Mouse (Mus musculus) stomach, embryonic 15.5 days (tissue): ENCODE data around the gene Tex19.2. TPM values are rescaled to one million over a fixed set of nuclear protein-coding genes. Genes with fewer than 3 reads are reported as not detected.

Experiments used
- ATAC-seq: fragments of 200-750 bp; cut with Nextera tagmentation; 2 replicates; pipeline ENCODE4 v1.8.0; 2017; ENCODE audit warnings: low read depth, moderate number of reproducible peaks, moderate TSS enrichment; ENCODE audit not compliant: insufficient read depth, low FRiP score
- H3K27ac ChIP-seq: fragments of 300-500 bp; sonication (generic); 2 replicates; pipeline ENCODE4 v1.5.1; 2015; ENCODE audit warnings: mild to moderate bottlenecking, inconsistent platforms
- H3K27me3 ChIP-seq: fragments of 300-500 bp; sonication (generic); replicated peaks from 2 replicates; pipeline ENCODE4 v1.6.1; 2015; ENCODE audit warnings: inconsistent platforms
- H3K36me3 ChIP-seq: fragments of 300-500 bp; sonication (generic); 2 replicates; pipeline ENCODE4 v1.6.1; 2015; ENCODE audit warnings: inconsistent platforms
- H3K4me1 ChIP-seq: fragments of 300-500 bp; sonication (generic); 2 replicates; pipeline ENCODE4 v1.6.1; 2015; ENCODE audit warnings: inconsistent platforms
- H3K4me2 ChIP-seq: fragments of 300-500 bp; sonication (generic); 2 replicates; pipeline ENCODE4 v1.6.1; 2015; ENCODE audit warnings: mild to moderate bottlenecking, inconsistent platforms
- H3K4me3 ChIP-seq: fragments of 300-500 bp; sonication (generic); replicated peaks from 2 replicates; pipeline ENCODE4 v1.5.1; 2015; ENCODE audit warnings: inconsistent platforms
- H3K9ac ChIP-seq: fragments of 300-500 bp; sonication (generic); 2 replicates; pipeline ENCODE4 v1.6.1; 2015; ENCODE audit warnings: inconsistent platforms
- H3K9me3 ChIP-seq: fragments of 300-500 bp; sonication (generic); 2 replicates; pipeline ENCODE4 v1.6.1; 2016; ENCODE audit warnings: inconsistent platforms
- WGBS: fragments of 180-500 bp; shearing (Covaris S2); methylation state at CpG from one replicate; pipeline ENCODE4 v1.1.7; 2015; 5-methylcytosine and 5-hydroxymethylcytosine counted together
- polyA plus RNA-seq: library from polyadenylated mRNA; unstranded; fragments of >200 nt; fragmentation: Nextera tagmentation; extraction: Ambion mirVana; gene quantifications from 2 replicates; pipeline ENCODE4 v1.2.1, GENCODE M21; 2015

The Tex19.2 gene
- polyA plus RNA-seq: not detected in 2 replicates

DNA sequence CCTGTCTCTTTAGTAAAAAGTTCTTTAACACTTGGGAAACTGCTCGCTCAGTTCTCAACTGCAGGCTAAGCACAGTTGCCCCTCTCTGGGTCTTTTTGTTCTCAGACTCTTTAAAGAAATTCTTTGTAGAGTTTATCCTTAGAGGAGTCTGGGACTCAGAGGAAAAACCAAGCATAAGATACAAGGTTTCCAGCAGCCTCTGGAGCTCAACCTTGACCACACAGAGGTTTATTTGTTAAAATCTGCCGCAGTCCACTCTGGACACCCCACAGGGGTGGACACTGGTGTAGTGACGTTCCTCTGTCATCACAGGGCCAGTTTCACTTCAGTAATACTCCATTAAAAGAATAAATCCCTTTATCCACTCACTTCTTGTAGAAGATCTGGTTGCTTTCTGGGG lies at the start of gene Tex19.2:
Gene Tex19.2, minus strand, starts transcription at position 101 of the 400 bp plus-strand sequence.
- ATAC-seq: no peak
- Histone ChIP-seq H3K9ac (no peak within 1 kb of the TSS), H3K9me3 (no peaks in the 10 kb centered on the region), H3K4me1 (no peaks in the 10 kb centered on the region; the same call in 1 of the 2 replicates), H3K27me3 (no peaks in the 10 kb centered on the region), H3K36me3 (no peaks in the 10 kb centered on the region), H3K4me2 (no peak within 1 kb of the TSS), H3K27ac (no peak within 1 kb of the TSS), H3K4me3 (no peak within 1 kb of the TSS)
- 82% methylated on average over 3 of the region's 3 CpGs for WGBS

DNA sequence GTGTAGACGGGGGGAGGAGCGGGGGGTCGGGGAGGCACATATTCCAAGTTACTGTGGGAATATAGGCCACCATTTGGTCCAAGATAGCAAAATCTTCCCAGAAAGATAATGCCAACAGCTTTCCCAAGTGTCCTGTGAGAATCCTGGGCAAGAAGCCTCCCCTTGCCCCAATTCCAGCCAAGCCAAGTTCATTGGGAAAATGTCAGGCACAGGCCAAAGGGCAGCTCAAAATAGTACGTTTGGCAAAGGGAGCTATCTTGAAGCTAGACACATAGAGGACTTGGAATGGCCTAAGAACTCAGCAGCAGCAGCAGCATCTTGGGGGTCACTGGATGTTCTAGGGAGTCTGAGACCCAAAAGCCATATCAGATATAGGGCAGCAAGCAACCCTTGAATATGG lies 45.3 kb upstream of the Tex19.2 start:
- Histone ChIP-seq H3K4me3 (no peak overlapping the region), H3K9ac (no peak overlapping the region), H3K27ac (no peak overlapping the region), H3K4me1 (no peaks in the 10 kb centered on the region), H3K4me2 (no peak overlapping the region), H3K9me3 (no peaks in the 10 kb centered on the region), H3K36me3 (no peaks in the 10 kb centered on the region), H3K27me3 (0 out of 2 replicates have a peak, but pooled peaks cover 3% of the 10 kb centered on the region)
- ATAC-seq: no peak
- 85% methylated on average over 4 of the region's 4 CpGs for WGBS

DNA sequence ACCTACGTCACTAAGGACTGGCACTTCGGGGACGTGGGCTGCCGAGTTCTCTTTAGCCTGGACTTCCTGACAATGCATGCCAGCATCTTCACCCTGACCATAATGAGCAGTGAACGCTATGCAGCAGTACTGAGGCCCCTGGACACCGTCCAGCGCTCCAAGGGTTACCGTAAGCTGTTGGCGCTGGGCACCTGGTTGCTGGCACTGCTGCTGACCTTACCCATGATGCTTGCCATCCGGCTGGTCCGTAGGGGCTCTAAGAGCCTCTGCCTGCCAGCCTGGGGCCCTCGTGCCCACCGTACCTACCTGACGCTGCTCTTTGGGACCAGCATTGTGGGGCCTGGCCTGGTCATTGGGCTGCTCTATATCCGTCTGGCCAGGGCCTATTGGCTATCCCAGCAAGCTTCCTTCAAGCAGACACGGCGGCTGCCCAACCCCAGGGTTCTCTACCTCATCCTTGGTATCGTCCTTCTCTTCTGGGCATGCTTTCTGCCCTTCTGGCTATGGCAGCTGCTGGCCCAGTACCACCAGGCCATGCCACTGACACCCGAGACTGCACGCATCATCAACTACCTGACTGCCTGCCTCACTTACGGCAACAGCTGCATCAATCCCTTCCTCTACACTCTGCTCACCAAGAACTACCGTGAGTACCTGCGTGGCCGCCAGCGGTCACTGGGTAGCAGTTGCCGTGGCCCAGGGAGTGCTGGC lies 42.3 kb upstream of the Tex19.2 start:
- Histone ChIP-seq H3K9ac (no peak overlapping the region), H3K36me3 (no peaks in the 10 kb centered on the region), H3K4me2 (no peak overlapping the region), H3K9me3 (no peaks in the 10 kb centered on the region), H3K4me3 (no peak overlapping the region), H3K27ac (no peak overlapping the region), H3K4me1 (peaks cover 8% of the 10 kb centered on the region), H3K27me3 (peaks cover 25% of the 10 kb centered on the region)
- 89% methylated on average over 26 of the region's 26 CpGs for WGBS
- ATAC-seq: no peak

DNA sequence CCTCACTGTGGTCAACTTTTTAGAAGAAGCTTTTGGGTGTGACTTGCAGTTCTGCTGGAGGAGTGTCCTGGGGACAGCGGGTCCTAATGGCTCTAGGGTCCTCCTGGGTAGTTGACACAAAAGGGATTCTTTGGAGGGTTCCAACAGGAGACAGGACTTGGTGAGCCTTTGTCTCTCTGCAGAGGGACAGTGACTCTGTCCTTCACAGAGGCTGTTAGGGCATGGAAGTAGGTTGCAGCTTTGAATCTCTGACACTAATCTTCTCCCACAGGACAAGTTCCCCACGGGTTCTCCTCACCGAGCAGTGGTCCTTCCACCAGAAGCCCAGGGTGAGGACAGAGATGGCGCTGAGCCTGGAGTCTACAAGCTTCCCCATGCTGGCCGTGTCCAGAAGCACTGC lies 41.5 kb upstream of the Tex19.2 start, which contains the start of gene Uts2r:
Gene Uts2r, plus strand, starts transcription at position 301 of the 400 bp plus-strand sequence.
- ATAC-seq: no peak
- Histone ChIP-seq H3K9me3 (no peaks in the 10 kb centered on the region), H3K4me1 (peaks cover 8% of the 10 kb centered on the region), H3K27ac (no peak within 1 kb of the TSS), H3K27me3 (peaks cover 33% of the 10 kb centered on the region), H3K9ac (no peak within 1 kb of the TSS), H3K4me3 (no peak within 1 kb of the TSS), H3K4me2 (no peak within 1 kb of the TSS), H3K36me3 (no peaks in the 10 kb centered on the region)
- WGBS: 82% methylated on average over 5 of the region's 5 CpGs

DNA sequence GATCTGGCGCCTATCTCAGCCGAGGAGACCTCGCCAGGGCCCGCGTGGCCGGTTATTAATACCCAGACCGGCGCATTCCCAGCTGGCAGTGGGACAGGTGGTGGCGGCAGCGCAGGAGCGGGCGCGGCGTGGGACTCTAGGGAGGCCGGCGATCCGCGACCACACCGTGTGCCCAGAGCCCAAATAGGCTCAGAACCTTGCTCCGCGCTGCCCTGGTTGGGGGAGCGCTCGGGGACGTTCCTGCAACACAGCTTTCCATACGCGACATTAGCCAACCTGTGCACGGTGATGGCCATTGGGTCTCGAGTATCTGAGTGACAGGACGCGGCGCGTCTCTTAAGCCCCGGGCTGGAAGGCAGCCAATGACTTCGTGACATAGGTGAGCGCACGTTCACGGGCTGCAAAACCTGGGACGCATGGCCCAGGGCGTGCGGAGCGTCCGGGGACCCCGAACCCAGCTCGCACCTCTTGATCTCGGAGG lies 38.0 kb upstream of the Tex19.2 start:
- H3K9me3 ChIP-seq: no peaks in the 10 kb centered on the region
- 2% methylated on average over 45 of the region's 45 CpGs for WGBS
- H3K4me1 ChIP-seq: peaks cover 8% of the 10 kb centered on the region
- 0 out of 2 replicates have a peak overlapping the region, but pooled peaks have one; percentile 6 for H3K9ac ChIP-seq
- H3K4me2 ChIP-seq: peak overlapping the region; percentile 62
- H3K4me3 ChIP-seq: peak overlapping the region; percentile 31
- peaks cover 36% of the 10 kb centered on the region for H3K27me3 ChIP-seq
- no peak for ATAC-seq
- H3K36me3 ChIP-seq: no peaks in the 10 kb centered on the region
- H3K27ac ChIP-seq: no peak overlapping the region

DNA sequence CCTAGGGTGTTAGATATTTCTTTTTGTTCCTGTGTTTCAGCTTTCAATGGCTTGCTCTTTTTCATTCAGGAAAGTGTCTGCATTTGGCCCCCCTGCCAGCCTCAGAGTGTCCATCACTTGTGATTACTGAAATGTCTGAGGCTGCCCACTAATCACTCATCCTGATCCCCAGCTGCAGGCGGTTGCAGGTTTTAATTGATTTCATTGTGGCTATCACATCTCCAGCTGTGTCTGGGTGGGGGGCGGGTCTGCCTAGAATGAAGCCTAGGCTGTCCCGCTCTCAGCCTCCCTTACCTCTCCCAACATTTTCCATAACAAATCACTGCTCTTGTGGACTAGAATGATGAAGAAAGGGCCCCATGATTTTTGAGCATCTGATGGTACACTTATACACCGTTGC lies 35.7 kb upstream of the Tex19.2 start:
- 39% methylated on average over 4 of the region's 4 CpGs for WGBS
- H3K4me2 ChIP-seq: no peak overlapping the region

DNA sequence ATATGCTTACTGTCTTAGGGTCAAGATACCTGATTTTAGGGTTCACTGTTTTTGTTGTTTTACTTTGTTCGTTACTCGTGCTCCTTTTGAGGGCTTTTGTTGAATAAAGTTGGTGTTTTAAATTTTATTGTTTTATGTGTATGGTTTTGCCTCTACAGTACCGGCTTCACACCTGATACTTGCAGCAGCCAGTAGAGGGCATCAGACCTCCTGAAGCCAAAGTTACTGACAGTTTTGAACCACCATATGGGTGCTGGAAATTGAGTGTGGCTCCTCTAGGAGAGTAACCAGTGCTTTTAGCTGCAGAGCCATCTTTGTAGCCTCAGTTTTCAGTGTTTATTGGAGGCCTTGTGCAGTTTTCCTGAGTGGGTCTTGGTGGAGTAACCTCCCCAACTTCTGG lies 29.7 kb upstream of the Tex19.2 start:
- Histone ChIP-seq H3K4me1 (no peaks in the 10 kb centered on the region), H3K4me3 (no peak overlapping the region), H3K9me3 (no peaks in the 10 kb centered on the region), H3K27me3 (no peaks in the 10 kb centered on the region), H3K4me2 (no peak overlapping the region), H3K27ac (no peak overlapping the region), H3K36me3 (no peaks in the 10 kb centered on the region), H3K9ac (no peak overlapping the region)
- ATAC-seq: no peak
- 88% methylated on average over 3 of the region's 3 CpGs for WGBS

More for the DNA sequence above, 35.7 kb upstream of the Tex19.2 start:
- Histone ChIP-seq H3K9ac (no peak overlapping the region), H3K9me3 (no peaks in the 10 kb centered on the region), H3K4me3 (no peak overlapping the region), H3K36me3 (no peaks in the 10 kb centered on the region), H3K27me3 (peaks cover 34% of the 10 kb centered on the region), H3K27ac (no peak overlapping the region), H3K4me1 (peaks cover 8% of the 10 kb centered on the region)
- ATAC-seq: no peak

DNA sequence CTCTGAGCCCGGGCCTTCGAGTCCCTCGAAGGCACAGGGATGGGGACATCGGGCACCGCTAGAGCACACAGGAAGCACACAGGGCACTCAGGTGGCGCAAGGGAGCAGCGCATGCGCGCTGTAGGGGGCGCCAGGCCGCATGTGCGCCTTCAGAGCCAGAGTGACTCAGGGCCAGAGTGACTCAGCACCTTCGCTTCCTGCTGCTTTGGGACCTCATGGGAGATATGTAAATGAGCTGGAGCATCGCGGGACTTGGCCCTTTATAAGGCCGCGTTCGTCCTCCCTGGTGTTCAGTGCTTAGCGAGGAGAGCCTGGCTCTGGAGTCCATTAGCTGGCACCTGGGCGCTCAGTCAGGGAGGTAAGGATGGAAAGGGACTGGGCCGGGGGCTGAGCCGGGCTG lies 27.4 kb upstream of the Tex19.2 start, which contains the start of gene Tex19.1:
Gene Tex19.1, plus strand, starts transcription at position 279 of the 400 bp plus-strand sequence.
- 89% methylated on average over 22 of the region's 22 CpGs for WGBS
- Histone ChIP-seq H3K27ac (no peak within 1 kb of the TSS), H3K9me3 (no peaks in the 10 kb centered on the region), H3K9ac (no peak within 1 kb of the TSS), H3K4me2 (no peak within 1 kb of the TSS), H3K27me3 (no peaks in the 10 kb centered on the region), H3K4me1 (no peaks in the 10 kb centered on the region), H3K36me3 (no peaks in the 10 kb centered on the region), H3K4me3 (no peak within 1 kb of the TSS)
- peak; percentile 32; the same call in 1 of the 2 replicates for ATAC-seq

DNA sequence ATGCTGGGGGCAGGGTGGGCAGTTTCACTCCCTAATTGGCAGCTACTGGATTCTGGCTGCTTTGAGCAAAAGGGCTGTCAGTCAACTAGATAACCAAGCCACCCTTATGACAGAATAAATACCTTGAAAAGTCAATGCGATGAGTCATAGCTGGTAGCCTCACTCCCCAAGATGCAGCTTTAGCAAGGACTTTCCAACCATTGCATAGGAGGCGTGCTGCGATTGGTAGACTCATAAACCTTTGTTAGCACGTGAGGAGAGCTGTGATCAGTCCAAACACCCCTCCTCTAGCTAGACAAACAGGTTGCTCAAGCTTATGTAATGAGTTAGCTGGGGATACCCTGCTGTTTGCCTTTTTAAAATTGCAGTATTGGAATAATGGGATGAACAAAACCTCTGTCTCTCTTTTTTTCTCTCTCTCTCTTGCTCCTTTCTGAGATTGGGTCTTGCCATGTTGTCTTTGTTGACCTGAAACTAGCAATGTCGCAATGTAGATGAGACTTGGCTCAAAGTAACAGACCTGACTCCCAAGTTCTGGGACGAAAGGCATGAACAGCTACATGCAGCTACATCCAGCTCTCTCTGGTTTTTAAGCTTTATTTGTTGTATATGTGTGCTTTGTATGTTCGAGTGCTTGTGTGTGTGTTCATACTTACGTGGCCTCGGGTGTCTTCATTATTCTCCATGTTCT lies 25.0 kb upstream of the Tex19.2 start:
- Histone ChIP-seq H3K9ac (no peak overlapping the region), H3K4me2 (no peak overlapping the region), H3K36me3 (no peaks in the 10 kb centered on the region), H3K4me1 (0 out of 2 replicates have a peak, but pooled peaks cover 2% of the 10 kb centered on the region), H3K27me3 (no peaks in the 10 kb centered on the region), H3K4me3 (no peak overlapping the region), H3K27ac (peak overlapping the region; percentile 35; the same call in 1 of the 2 replicates), H3K9me3 (no peaks in the 10 kb centered on the region)
- WGBS: 69% methylated on average over 9 of the region's 9 CpGs
- peak; percentile 73 for ATAC-seq

DNA sequence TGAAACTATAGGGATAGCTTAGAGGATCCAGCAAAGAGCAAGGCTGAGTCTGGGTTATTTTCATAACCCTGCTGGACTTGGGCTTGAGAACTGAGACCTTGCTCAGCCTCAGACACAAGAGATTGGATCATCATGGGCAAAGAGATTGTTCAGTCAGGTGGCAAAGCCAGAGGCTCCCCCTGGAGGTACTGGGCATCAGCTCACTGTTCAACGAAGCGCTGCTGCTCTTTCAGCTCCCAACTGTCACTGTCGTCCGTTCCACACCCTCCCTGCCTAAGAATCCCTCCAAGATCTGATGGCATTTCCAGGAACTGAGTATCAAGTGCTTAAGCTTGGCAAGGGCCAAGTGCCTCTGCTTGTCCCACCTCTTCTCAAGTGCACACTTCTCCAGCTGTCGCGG lies 20.3 kb upstream of the Tex19.2 start:
- H3K9me3 ChIP-seq: no peaks in the 10 kb centered on the region
- no peak overlapping the region for H3K4me3 ChIP-seq
- H3K27ac ChIP-seq: no peak overlapping the region
- no peak for ATAC-seq
- H3K9ac ChIP-seq: no peak overlapping the region
- WGBS: 42% methylated on average over 6 of the region's 6 CpGs
- no peaks in the 10 kb centered on the region for H3K27me3 ChIP-seq
- H3K36me3 ChIP-seq: no peaks in the 10 kb centered on the region
- 0 out of 2 replicates have a peak, but pooled peaks cover 2% of the 10 kb centered on the region for H3K4me1 ChIP-seq
- H3K4me2 ChIP-seq: no peak overlapping the region

DNA sequence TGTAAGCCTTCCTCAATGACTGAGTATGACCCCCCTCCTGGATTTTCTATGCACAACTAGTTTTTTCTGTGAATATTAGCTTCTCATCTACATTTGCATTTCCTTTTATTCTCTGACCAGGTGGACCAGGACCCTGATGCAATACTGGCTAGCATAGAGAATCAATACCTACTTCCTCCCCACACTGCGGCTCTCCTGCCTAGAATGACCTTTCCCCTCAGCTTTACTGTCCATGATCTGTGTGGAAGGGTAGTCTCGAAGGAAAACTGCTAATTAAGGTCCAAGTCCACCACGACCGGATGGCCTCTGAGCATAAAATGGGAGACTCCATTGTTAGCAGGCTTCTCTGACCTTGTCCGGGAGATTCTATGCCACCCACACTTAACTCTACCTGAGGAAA lies 19.2 kb upstream of the Tex19.2 start:
- H3K9me3 ChIP-seq: no peaks in the 10 kb centered on the region
- H3K4me3 ChIP-seq: no peak overlapping the region
- no peaks in the 10 kb centered on the region for H3K27me3 ChIP-seq
- no peak overlapping the region for H3K27ac ChIP-seq
- no peaks in the 10 kb centered on the region for H3K36me3 ChIP-seq
- no peak overlapping the region for H3K9ac ChIP-seq
- WGBS: 82% methylated on average over 5 of the region's 5 CpGs
- ATAC-seq: no peak
- no peak overlapping the region for H3K4me2 ChIP-seq
- 0 out of 2 replicates have a peak, but pooled peaks cover 2% of the 10 kb centered on the region for H3K4me1 ChIP-seq

DNA sequence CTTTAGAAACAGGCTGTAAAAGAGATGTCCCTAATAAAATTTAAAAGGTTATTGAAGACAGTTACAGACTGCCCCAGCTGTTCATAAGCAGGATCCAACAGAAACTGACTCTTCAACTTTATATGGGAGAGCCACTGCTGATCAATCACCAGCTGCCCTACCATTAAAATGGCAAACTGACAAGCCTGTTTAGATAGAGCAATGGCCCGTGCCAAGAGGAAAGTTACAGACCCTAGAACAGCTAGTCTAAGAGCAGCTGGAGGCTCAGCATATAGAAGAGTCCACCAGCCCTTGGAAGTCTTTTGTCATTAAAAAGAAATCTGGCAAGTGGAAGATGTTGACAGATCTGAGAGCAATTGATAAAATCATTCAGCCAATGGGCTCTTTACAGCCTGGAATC lies 16.1 kb upstream of the Tex19.2 start:
- Histone ChIP-seq H3K27ac (no peak overlapping the region), H3K9me3 (no peaks in the 10 kb centered on the region), H3K4me1 (0 out of 2 replicates have a peak, but pooled peaks cover 2% of the 10 kb centered on the region), H3K27me3 (no peaks in the 10 kb centered on the region), H3K36me3 (no peaks in the 10 kb centered on the region), H3K4me2 (no peak overlapping the region), H3K9ac (no peak overlapping the region), H3K4me3 (no peak overlapping the region)
- ATAC-seq: no peak
- WGBS: 23% methylated on average over 1 of the region's 1 CpGs
